Mouse (Mus musculus): ENCODE data around the gene Myl3. TPM values are rescaled to one million over a fixed set of nuclear protein-coding genes. Genes with fewer than 3 reads are reported as not detected.

Myl3 gene
- polyA plus RNA-seq (2012): not detected in 2 replicates

DNA sequence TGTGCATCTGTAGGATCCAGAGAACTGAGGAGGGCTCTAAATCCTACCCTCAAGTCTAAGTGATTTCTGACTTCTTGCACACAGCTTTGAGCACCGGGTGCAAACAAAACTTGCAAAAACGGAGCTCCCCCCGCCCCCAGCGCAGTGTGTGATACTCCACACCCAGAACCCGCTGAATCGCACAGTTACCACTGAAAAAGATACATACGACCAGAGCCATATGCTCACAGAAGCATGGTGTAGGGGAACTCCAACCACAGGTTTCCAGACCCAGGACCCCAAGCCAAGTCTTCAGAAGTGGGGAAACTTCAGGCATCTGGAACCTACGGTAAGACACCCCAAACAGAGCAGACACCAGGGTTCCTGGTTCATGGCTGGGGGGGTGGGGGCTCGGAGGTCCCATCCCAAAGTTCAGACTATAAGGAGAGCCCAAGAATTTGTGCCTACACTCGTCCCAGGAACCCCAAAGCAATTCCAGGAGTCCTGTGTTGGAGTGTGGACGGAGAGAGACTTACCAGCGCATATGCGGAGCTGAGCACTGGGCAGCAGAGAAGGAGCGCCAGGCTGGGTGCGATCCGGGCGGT, at the start of gene Myl3:
TSS of gene Myl3 (plus strand) at position 151 of the 584 bp plus-strand sequence.
- H3K27me3 ChIP-seq (ENCODE audit: control insufficient read depth): peaks cover 77% of the 10 kb centered on the region
- H3K36me3 ChIP-seq (ENCODE audit: control insufficient read depth): no peaks in the 10 kb centered on the region
- H3K4me1 ChIP-seq (ENCODE audit: control insufficient read depth): peaks cover 2% of the 10 kb centered on the region; the same call in 1 of the 2 replicates
- TF ChIP-seq GATA1 (IDR thresholded peaks at IDR 0.05; ENCODE audit: low read length): no peak
- TF ChIP-seq TAL1 (IDR thresholded peaks at IDR 0.05; ENCODE audit: low read length): no peak
- H3K9me3 ChIP-seq (ENCODE audit: control insufficient read depth, low read length): peaks cover 2% of the 10 kb centered on the region; the same call in 1 of the 2 replicates
- peak within 1 kb of the TSS; percentile 48 for H3K4me3 ChIP-seq (replicated peaks)

GRCm38 (mm10) chr9:110695165-110695755, 46.4 kb upstream of the Myl3 start:
- Histone ChIP-seq H3K36me3 (ENCODE audit: control insufficient read depth) (peaks cover 48% of the 10 kb centered on the region), H3K27me3 (ENCODE audit: control insufficient read depth) (no peaks in the 10 kb centered on the region), H3K4me3 (replicated peaks) (no peak overlapping the region), H3K9me3 (ENCODE audit: control insufficient read depth, low read length) (no peaks in the 10 kb centered on the region), H3K4me1 (ENCODE audit: control insufficient read depth) (peaks cover 29% of the 10 kb centered on the region)
- TF ChIP-seq GATA1 (IDR thresholded peaks at IDR 0.05; ENCODE audit: low read length) (no peak), TAL1 (IDR thresholded peaks at IDR 0.05; ENCODE audit: low read length) (no peak)

GRCm38 (mm10) chr9:110696427-110696826, 45.2 kb upstream of the Myl3 start:
- Histone ChIP-seq H3K27me3 (ENCODE audit: control insufficient read depth) (no peaks in the 10 kb centered on the region), H3K36me3 (ENCODE audit: control insufficient read depth) (peaks cover 56% of the 10 kb centered on the region), H3K4me1 (ENCODE audit: control insufficient read depth) (peaks cover 40% of the 10 kb centered on the region), H3K4me3 (replicated peaks) (no peak overlapping the region), H3K9me3 (ENCODE audit: control insufficient read depth, low read length) (no peaks in the 10 kb centered on the region)
- no peak for TF ChIP-seq TAL1 (IDR thresholded peaks at IDR 0.05; ENCODE audit: low read length)
- TF ChIP-seq GATA1 (IDR thresholded peaks at IDR 0.05; ENCODE audit: low read length): no peak

DNA sequence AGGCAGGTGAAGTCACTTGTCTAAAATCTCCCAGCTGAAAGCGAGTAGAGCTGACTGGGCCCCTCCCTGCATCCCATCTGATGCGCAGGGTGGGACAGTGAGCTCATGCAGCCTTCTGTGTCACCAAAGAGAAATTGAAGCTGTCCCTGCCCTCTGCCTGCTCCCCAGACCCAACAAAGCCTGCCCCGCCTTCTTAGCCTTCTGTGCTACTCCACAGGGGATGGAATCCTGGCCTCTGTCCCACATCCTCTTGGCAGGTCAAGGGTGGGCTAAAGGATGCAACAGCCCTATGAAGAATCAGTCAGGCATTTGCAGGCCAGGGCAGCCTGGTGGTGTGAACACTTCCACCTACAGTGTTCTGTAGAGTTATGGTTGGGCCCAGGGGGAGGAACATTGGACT, 44.2 kb upstream of the Myl3 start:
- Histone ChIP-seq H3K27me3 (ENCODE audit: control insufficient read depth) (no peaks in the 10 kb centered on the region), H3K36me3 (ENCODE audit: control insufficient read depth) (peaks cover 58% of the 10 kb centered on the region), H3K9me3 (ENCODE audit: control insufficient read depth, low read length) (no peaks in the 10 kb centered on the region), H3K4me1 (ENCODE audit: control insufficient read depth) (peaks cover 44% of the 10 kb centered on the region), H3K4me3 (replicated peaks) (no peak overlapping the region)
- TF ChIP-seq TAL1 (IDR thresholded peaks at IDR 0.05; ENCODE audit: low read length): no peak
- TF ChIP-seq GATA1 (IDR thresholded peaks at IDR 0.05; ENCODE audit: low read length): no peak

DNA sequence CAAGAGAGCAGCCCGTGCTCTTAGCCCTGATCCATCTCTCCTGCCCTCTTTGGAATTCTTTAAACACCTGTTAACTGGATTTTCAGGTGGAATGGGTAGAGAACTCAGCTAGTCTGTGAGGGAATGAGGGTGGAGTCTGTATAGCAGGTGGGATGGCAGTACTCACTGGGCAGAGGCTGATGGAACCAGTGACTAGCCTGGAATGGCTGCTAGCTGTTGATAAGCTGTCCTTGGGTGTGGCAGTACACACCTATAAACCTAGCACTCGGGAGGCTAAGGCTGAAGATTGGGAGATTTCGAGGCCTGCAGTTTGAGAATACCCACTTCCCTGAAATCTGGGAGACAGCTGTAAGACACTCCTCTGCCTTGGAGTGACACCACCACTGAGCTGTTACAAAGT, 42.1 kb upstream of the Myl3 start:
- Histone ChIP-seq H3K27me3 (ENCODE audit: control insufficient read depth) (no peaks in the 10 kb centered on the region), H3K4me3 (replicated peaks) (no peak overlapping the region), H3K4me1 (ENCODE audit: control insufficient read depth) (peaks cover 54% of the 10 kb centered on the region), H3K36me3 (ENCODE audit: control insufficient read depth) (peaks cover 53% of the 10 kb centered on the region), H3K9me3 (ENCODE audit: control insufficient read depth, low read length) (no peaks in the 10 kb centered on the region)
- TF ChIP-seq GATA1 (IDR thresholded peaks at IDR 0.05; ENCODE audit: low read length): peak; percentile 64
- TF ChIP-seq TAL1 (IDR thresholded peaks at IDR 0.05; ENCODE audit: low read length): peak; percentile 75

DNA sequence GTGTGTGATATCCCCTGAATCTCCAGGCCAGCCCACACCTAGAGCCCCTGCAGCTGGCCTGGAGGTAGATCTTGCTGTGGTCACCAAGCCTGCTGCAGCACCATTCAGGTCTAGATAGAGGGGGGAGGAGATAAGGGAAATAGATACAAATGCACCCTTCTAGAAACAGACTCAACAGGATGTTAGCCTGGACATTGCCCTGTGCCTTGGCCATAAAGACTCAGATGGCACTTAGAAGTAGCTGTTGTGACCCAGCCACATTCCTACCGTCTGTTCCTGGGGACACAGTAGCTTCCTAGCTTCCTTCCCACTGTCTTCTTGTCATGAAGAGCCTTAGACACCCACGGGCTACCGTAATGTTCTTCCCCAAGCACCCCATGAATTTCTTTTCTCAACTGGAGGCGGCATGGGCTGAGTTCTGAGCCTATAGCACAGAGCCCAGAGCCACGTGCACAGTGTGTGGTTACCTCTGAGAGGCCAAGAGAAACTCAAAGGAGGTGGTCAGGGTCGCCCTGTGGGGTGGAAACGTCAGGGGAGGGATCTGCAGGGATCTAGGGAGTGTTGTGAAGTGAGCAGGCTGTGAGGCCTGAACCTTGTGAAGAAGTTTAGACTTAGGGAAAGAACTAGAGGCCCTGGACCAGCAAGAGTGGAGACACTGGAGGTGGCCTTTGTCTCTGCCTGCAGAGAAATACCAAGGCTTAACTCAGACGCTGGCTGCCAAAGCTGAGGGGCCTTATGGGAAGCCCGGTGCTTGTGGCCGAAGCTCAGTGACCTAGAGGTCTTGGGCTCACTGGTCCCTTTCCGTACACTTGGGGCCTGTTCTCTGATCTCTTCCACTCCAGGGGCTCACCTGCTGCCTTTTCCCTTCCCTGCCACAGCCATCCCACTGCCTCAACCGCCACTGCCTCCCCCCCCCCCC, 40.3 kb upstream of the Myl3 start:
- peaks cover 40% of the 10 kb centered on the region for H3K36me3 ChIP-seq (ENCODE audit: control insufficient read depth)
- no peak overlapping the region for H3K4me3 ChIP-seq (replicated peaks)
- peaks cover 57% of the 10 kb centered on the region for H3K4me1 ChIP-seq (ENCODE audit: control insufficient read depth)
- TF ChIP-seq TAL1 (IDR thresholded peaks at IDR 0.05; ENCODE audit: low read length) (no peak), GATA1 (IDR thresholded peaks at IDR 0.05; ENCODE audit: low read length) (no peak)
- H3K9me3 ChIP-seq (ENCODE audit: control insufficient read depth, low read length): no peaks in the 10 kb centered on the region
- H3K27me3 ChIP-seq (ENCODE audit: control insufficient read depth): no peaks in the 10 kb centered on the region

- peaks cover 27% of the 10 kb centered on the region for H3K36me3 ChIP-seq (ENCODE audit: control insufficient read depth)
Observed at GRCm38 (mm10) chr9:110702848-110703247, 38.8 kb upstream of the Myl3 start.

DNA sequence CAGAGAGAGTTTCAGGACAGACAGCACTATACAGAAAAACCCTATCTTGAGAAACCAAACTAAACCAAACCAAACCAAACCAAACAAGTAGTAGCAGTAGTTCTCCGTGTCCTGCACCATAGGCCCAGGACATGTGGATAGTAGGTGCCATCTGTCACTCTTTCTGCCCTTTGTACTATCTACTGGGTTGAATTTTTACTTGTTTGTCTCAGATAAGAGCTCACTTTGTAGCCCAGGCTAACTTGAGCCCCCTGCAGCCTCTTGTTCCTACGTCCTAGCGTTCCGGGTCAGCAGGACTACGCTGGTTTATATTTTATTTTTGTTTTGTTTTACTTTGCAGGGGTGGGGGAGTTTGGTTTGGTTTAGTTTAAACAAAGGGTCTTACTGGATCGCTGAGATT, 37.7 kb upstream of the Myl3 start:
- Histone ChIP-seq H3K27me3 (ENCODE audit: control insufficient read depth) (no peaks in the 10 kb centered on the region), H3K4me3 (replicated peaks) (no peak overlapping the region), H3K4me1 (ENCODE audit: control insufficient read depth) (peaks cover 41% of the 10 kb centered on the region), H3K9me3 (ENCODE audit: control insufficient read depth, low read length) (no peaks in the 10 kb centered on the region), H3K36me3 (ENCODE audit: control insufficient read depth) (peaks cover 36% of the 10 kb centered on the region)
- TF ChIP-seq TAL1 (IDR thresholded peaks at IDR 0.05; ENCODE audit: low read length): no peak
- no peak for TF ChIP-seq GATA1 (IDR thresholded peaks at IDR 0.05; ENCODE audit: low read length)

More at GRCm38 (mm10) chr9:110702848-110703247, 38.8 kb upstream of the Myl3 start:
- H3K4me1 ChIP-seq (ENCODE audit: control insufficient read depth): peaks cover 47% of the 10 kb centered on the region
- no peaks in the 10 kb centered on the region for H3K9me3 ChIP-seq (ENCODE audit: control insufficient read depth, low read length)
- no peaks in the 10 kb centered on the region for H3K27me3 ChIP-seq (ENCODE audit: control insufficient read depth)
- no peak overlapping the region for H3K4me3 ChIP-seq (replicated peaks)
- TF ChIP-seq TAL1 (IDR thresholded peaks at IDR 0.05; ENCODE audit: low read length) (no peak), GATA1 (IDR thresholded peaks at IDR 0.05; ENCODE audit: low read length) (no peak)

DNA sequence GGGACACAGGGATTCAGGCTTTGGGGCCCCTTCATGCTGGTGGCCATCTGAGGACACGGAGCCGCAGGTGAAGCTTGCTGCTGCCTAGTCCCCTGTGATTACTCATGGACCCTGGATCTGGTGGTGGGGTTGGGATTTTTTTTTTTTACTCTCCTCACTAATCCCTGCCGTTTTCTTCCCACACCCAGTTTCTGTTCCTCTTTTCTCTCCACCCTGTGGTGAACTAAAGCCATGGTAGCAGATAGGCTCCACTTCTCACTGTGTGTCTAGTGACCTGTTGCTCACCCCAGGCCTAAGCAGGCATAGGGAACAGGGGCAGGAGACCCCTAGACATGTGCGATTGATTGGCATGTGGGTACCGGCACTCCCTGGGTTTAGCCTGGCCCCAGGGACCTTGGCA, 34.9 kb upstream of the Myl3 start:
- H3K27me3 ChIP-seq (ENCODE audit: control insufficient read depth): no peaks in the 10 kb centered on the region
- no peaks in the 10 kb centered on the region for H3K9me3 ChIP-seq (ENCODE audit: control insufficient read depth, low read length)
- H3K36me3 ChIP-seq (ENCODE audit: control insufficient read depth): peaks cover 48% of the 10 kb centered on the region
- H3K4me3 ChIP-seq (replicated peaks): no peak overlapping the region
- no peak for TF ChIP-seq TAL1 (IDR thresholded peaks at IDR 0.05; ENCODE audit: low read length)
- TF ChIP-seq GATA1 (IDR thresholded peaks at IDR 0.05; ENCODE audit: low read length): no peak
- H3K4me1 ChIP-seq (ENCODE audit: control insufficient read depth): peaks cover 28% of the 10 kb centered on the region
